Mouse (Mus musculus) limb, embryonic 10.5 days (tissue): Measurements from ENCODE around the gene Sars2. TPM values are rescaled to one million over a fixed set of nuclear protein-coding genes. Genes with fewer than 3 reads are reported as not detected.
A peak's percentile ranks its signal among the peaks of the same experiment; 100 is the strongest.
"Not testable (repeated sequence)": the region's sequence is repeated elsewhere in the genome, so short reads cannot be mapped to it uniquely, and the experiment has no call there.

Experiments used
- DNase-seq: peaks from one replicate; pipeline ENCODE4 v3.0.0-alpha.2; 2017; ENCODE audit warnings: low spot score
- H3K27ac ChIP-seq: fragments of 300-500 bp; sonication (generic); 2 replicates; pipeline ENCODE4 v1.5.1; 2016; ENCODE audit warnings: mild to moderate bottlenecking
- H3K27me3 ChIP-seq: fragments of 300-500 bp; sonication (generic); 2 replicates; pipeline ENCODE4 v1.6.1; 2016; ENCODE audit warnings: low read depth, mild to moderate bottlenecking; ENCODE audit not compliant: poor library complexity, severe bottlenecking
- H3K36me3 ChIP-seq: fragments of 300-500 bp; sonication (generic); 2 replicates; pipeline ENCODE4 v1.6.1; 2016; ENCODE audit warnings: mild to moderate bottlenecking, moderate library complexity
- H3K4me1 ChIP-seq: fragments of 300-500 bp; sonication (generic); 2 replicates; pipeline ENCODE4 v1.6.1; 2016
- H3K4me3 ChIP-seq: fragments of 300-500 bp; sonication (generic); 2 replicates; pipeline ENCODE4 v1.5.1; 2016; ENCODE audit warnings: mild to moderate bottlenecking, moderate library complexity
- H3K9me3 ChIP-seq: fragments of 300-500 bp; sonication (generic); replicated peaks from 2 replicates; pipeline ENCODE4 v1.6.1; 2016; ENCODE audit warnings: mild to moderate bottlenecking
- WGBS: fragments of 180-500 bp; shearing (Covaris S2); methylation state at CpG from one replicate; pipeline ENCODE4 v1.1.7; 2016; 5-methylcytosine and 5-hydroxymethylcytosine counted together
- polyA plus RNA-seq: library from polyadenylated mRNA; unstranded; fragments of >200 nt; fragmentation: Nextera tagmentation; extraction: Ambion mirVana; gene quantifications from 2 replicates; pipeline ENCODE4 v1.2.1, GENCODE M21; 2016

Sars2 gene
- polyA plus RNA-seq: 43.9 and 46.4 TPM in 2 replicates

GRCm38 (mm10) chr7:28741709-28742438 lies at the start of gene Sars2, which contains the start of gene Mrps12:
Gene Sars2, plus strand, starts transcription at chr7:28741992.
Gene Mrps12, minus strand, starts transcription at chr7:28741820.
- Histone ChIP-seq H3K4me3 (peak within 1 kb of the TSS; percentile 73), H3K27me3 (no peaks in the 10 kb centered on the region), H3K27ac (peak within 1 kb of the TSS; percentile 95), H3K36me3 (peaks cover 65% of the 10 kb centered on the region), H3K9me3 (no peaks in the 10 kb centered on the region), H3K4me1 (peaks cover 13% of the 10 kb centered on the region)
- under 1% methylated on average over 39 of the region's 39 CpGs for WGBS
- DNase-seq: peak; percentile 96

GRCm38 (mm10) chr7:28692545-28693320 lies 49.1 kb upstream of the Sars2 start, which contains the start of gene Fbxo27:
Gene Fbxo27, plus strand, starts transcription at chr7:28692849.
- no peaks in the 10 kb centered on the region for H3K9me3 ChIP-seq
- H3K4me3 ChIP-seq: peak within 1 kb of the TSS; percentile 66
- no peaks in the 10 kb centered on the region for H3K36me3 ChIP-seq
- peaks cover 27% of the 10 kb centered on the region for H3K4me1 ChIP-seq
- peaks cover 30% of the 10 kb centered on the region for H3K27me3 ChIP-seq
- 36% methylated on average over 30 of the region's 30 CpGs for WGBS
- H3K27ac ChIP-seq: peak within 1 kb of the TSS; percentile 78
- DNase-seq: peak; percentile 72

- WGBS: 2% methylated on average over 38 of the region's 38 CpGs
- no peaks in the 10 kb centered on the region for H3K36me3 ChIP-seq
- peaks cover 27% of the 10 kb centered on the region for H3K4me1 ChIP-seq
- H3K9me3 ChIP-seq: no peaks in the 10 kb centered on the region
- peaks cover 30% of the 10 kb centered on the region for H3K27me3 ChIP-seq
- DNase-seq: no peak
- peak overlapping the region; percentile 66 for H3K4me3 ChIP-seq
- peak overlapping the region; percentile 78 for H3K27ac ChIP-seq
Observed at GRCm38 (mm10) chr7:28693321-28693966, 48.3 kb upstream of the Sars2 start.

- WGBS: 12% methylated on average over 14 of the region's 14 CpGs
- peaks cover 30% of the 10 kb centered on the region for H3K27me3 ChIP-seq
- peaks cover 27% of the 10 kb centered on the region for H3K4me1 ChIP-seq
- peak overlapping the region; percentile 66 for H3K4me3 ChIP-seq
- no peaks in the 10 kb centered on the region for H3K36me3 ChIP-seq
- H3K27ac ChIP-seq: peak overlapping the region; percentile 76
- peak; percentile 59 for DNase-seq
- H3K9me3 ChIP-seq: no peaks in the 10 kb centered on the region
Observed at GRCm38 (mm10) chr7:28694423-28694822, 47.4 kb upstream of the Sars2 start.

GRCm38 (mm10) chr7:28694966-28695511 lies 46.8 kb upstream of the Sars2 start:
- peaks cover 30% of the 10 kb centered on the region for H3K27me3 ChIP-seq
- H3K27ac ChIP-seq: peak overlapping the region; percentile 76
- H3K9me3 ChIP-seq: no peaks in the 10 kb centered on the region
- H3K4me1 ChIP-seq: peaks cover 27% of the 10 kb centered on the region
- peak overlapping the region; percentile 66 for H3K4me3 ChIP-seq
- no peak for DNase-seq
- H3K36me3 ChIP-seq: peaks cover 1% of the 10 kb centered on the region; the same call in 1 of the 2 replicates
- WGBS: 52% methylated on average over 8 of the region's 8 CpGs

GRCm38 (mm10) chr7:28697277-28697676 lies 44.5 kb upstream of the Sars2 start:
- WGBS: 96% methylated on average over 11 of the region's 11 CpGs
- H3K4me3 ChIP-seq: no peak overlapping the region
- H3K27ac ChIP-seq: no peak overlapping the region
- H3K9me3 ChIP-seq: no peaks in the 10 kb centered on the region
- DNase-seq: no peak
- peaks cover 17% of the 10 kb centered on the region for H3K27me3 ChIP-seq
- peaks cover 27% of the 10 kb centered on the region for H3K4me1 ChIP-seq
- peaks cover 6% of the 10 kb centered on the region; the same call in 1 of the 2 replicates for H3K36me3 ChIP-seq

GRCm38 (mm10) chr7:28700269-28700668 lies 41.5 kb upstream of the Sars2 start:
- Histone ChIP-seq H3K36me3 (peaks cover 6% of the 10 kb centered on the region; the same call in 1 of the 2 replicates), H3K27me3 (no peaks in the 10 kb centered on the region), H3K4me3 (no peak overlapping the region), H3K9me3 (no peaks in the 10 kb centered on the region), H3K4me1 (peaks cover under 1% of the 10 kb centered on the region), H3K27ac (no peak overlapping the region)
- 99% methylated on average over 4 of the region's 4 CpGs for WGBS
- no peak for DNase-seq

GRCm38 (mm10) chr7:28701306-28701705 lies 40.5 kb upstream of the Sars2 start:
- H3K4me3 ChIP-seq, H3K27me3 ChIP-seq, H3K9me3 ChIP-seq, H3K27ac ChIP-seq, DNase-seq, H3K4me1 ChIP-seq, H3K36me3 ChIP-seq: not testable (repeated sequence)
- 92% methylated on average over 12 of the region's 12 CpGs for WGBS

GRCm38 (mm10) chr7:28702601-28703143 lies 39.1 kb upstream of the Sars2 start:
- 82% methylated on average over 9 of the region's 9 CpGs for WGBS
- Histone ChIP-seq H3K4me3 (no peak overlapping the region), H3K4me1 (no peaks in the 10 kb centered on the region), H3K36me3 (peaks cover 6% of the 10 kb centered on the region; the same call in 1 of the 2 replicates), H3K27me3 (no peaks in the 10 kb centered on the region), H3K27ac (no peak overlapping the region), H3K9me3 (no peaks in the 10 kb centered on the region)
- DNase-seq: no peak

GRCm38 (mm10) chr7:28709454-28709853 lies 32.3 kb upstream of the Sars2 start:
- Histone ChIP-seq H3K9me3 (no peaks in the 10 kb centered on the region), H3K4me3 (no peak overlapping the region), H3K36me3 (no peaks in the 10 kb centered on the region), H3K27me3 (no peaks in the 10 kb centered on the region), H3K4me1 (0 out of 2 replicates have a peak, but pooled peaks cover 4% of the 10 kb centered on the region), H3K27ac (no peak overlapping the region)
- no peak for DNase-seq

GRCm38 (mm10) chr7:28710962-28711361 lies 30.8 kb upstream of the Sars2 start:
- 70% methylated on average over 3 of the region's 3 CpGs for WGBS
- H3K36me3 ChIP-seq: no peaks in the 10 kb centered on the region
- H3K4me1 ChIP-seq: peaks cover 11% of the 10 kb centered on the region
- no peak for DNase-seq
- H3K27me3 ChIP-seq: no peaks in the 10 kb centered on the region
- no peaks in the 10 kb centered on the region for H3K9me3 ChIP-seq
- no peak overlapping the region for H3K27ac ChIP-seq
- H3K4me3 ChIP-seq: no peak overlapping the region

- WGBS: 88% methylated on average over 5 of the region's 5 CpGs
- no peak for DNase-seq
- Histone ChIP-seq H3K9me3 (no peaks in the 10 kb centered on the region), H3K36me3 (no peaks in the 10 kb centered on the region), H3K27me3 (no peaks in the 10 kb centered on the region), H3K4me1 (peaks cover 33% of the 10 kb centered on the region), H3K4me3 (no peak overlapping the region), H3K27ac (no peak overlapping the region)
Observed at GRCm38 (mm10) chr7:28714667-28715066, 27.1 kb upstream of the Sars2 start.
